Comparison of ENCODE assay signal across 8 mouse cellular contexts in genomic region chrX:155216271-155216670, GRCm38 (mm10). TPM values are rescaled to one million over a fixed set of nuclear protein-coding genes. Genes with fewer than 3 reads are reported as not detected.
DNase-seq lines count a peak whose midpoint lies in the region; ATAC-seq lines count a peak whose summit lies in the region.

Gene Sat1 (minus strand): TSS chrX:155216449.

- peak within 1 kb of the TSS; percentile 78 for H3K9ac ChIP-seq in heart, embryonic 14.5 days (ENCODE audit: low read length)
- peak within 1 kb of the TSS; percentile 77 for H3K9ac ChIP-seq in liver, embryonic 13.5 days
- H3K9ac ChIP-seq in stomach, embryonic 16.5 days (ENCODE audit: low read length) = peak within 1 kb of the TSS; percentile 76

- 14% methylated on average over 26 of the region's 26 CpGs for WGBS in heart, embryonic 14.5 days
- 13% methylated on average over 26 of the region's 26 CpGs for WGBS in liver, embryonic 13.5 days (ENCODE audit: insufficient replicate concordance)
- 9% methylated on average over 26 of the region's 26 CpGs for WGBS in stomach, embryonic 16.5 days

- no peaks in the 10 kb centered on the region for H3K27me3 ChIP-seq in heart, embryonic 14.5 days (ENCODE audit: control insufficient read depth, insufficient read depth, low read length)
- no peaks in the 10 kb centered on the region for H3K27me3 ChIP-seq in liver, embryonic 13.5 days
- no peaks in the 10 kb centered on the region for H3K27me3 ChIP-seq in stomach, embryonic 16.5 days (ENCODE audit: control insufficient read depth, insufficient read depth, low read length)

- H3K27ac ChIP-seq in brown adipose tissue, adult 24 weeks (replicated peaks; ENCODE audit: low read depth, low read length) = peak within 1 kb of the TSS; percentile 96
- peak within 1 kb of the TSS; percentile 77 to 82 for H3K27ac ChIP-seq in heart, embryonic 14.5 days (replicated peaks in 1 of 2; ENCODE audit: control insufficient read depth in 1 of 2, insufficient read depth in 1 of 2, low read depth in 2 of 2, low read length in 2 of 2)
- peak within 1 kb of the TSS; percentile 63 for H3K27ac ChIP-seq in liver, embryonic 13.5 days
- H3K27ac ChIP-seq in stomach, embryonic 16.5 days (ENCODE audit: low read length) = peak within 1 kb of the TSS; percentile 66

- H3K4me3 ChIP-seq in brown adipose tissue, adult 24 weeks (ENCODE audit: insufficient read depth, low read depth, low read length) = peak within 1 kb of the TSS; percentile 90
- peak within 1 kb of the TSS; percentile 55 to 88 for H3K4me3 ChIP-seq in heart, embryonic 14.5 days (ENCODE audit: control insufficient read depth in 1 of 2, insufficient read depth in 1 of 2, low read depth in 1 of 2, low read length in 2 of 2)
- H3K4me3 ChIP-seq in liver, embryonic 13.5 days (replicated peaks) = peak within 1 kb of the TSS; percentile 68
- H3K4me3 ChIP-seq in stomach, embryonic 16.5 days (replicated peaks; ENCODE audit: low read length) = peak within 1 kb of the TSS; percentile 67

- H3K36me3 ChIP-seq in heart, embryonic 14.5 days (ENCODE audit: control insufficient read depth, insufficient read depth, low read length) = 0 out of 2 replicates have a peak, but pooled peaks cover 3% of the 10 kb centered on the region
- H3K36me3 ChIP-seq in liver, embryonic 13.5 days = no peaks in the 10 kb centered on the region
- no peaks in the 10 kb centered on the region for H3K36me3 ChIP-seq in stomach, embryonic 16.5 days (ENCODE audit: control insufficient read depth, insufficient read depth, low read length)

- H3K4me1 ChIP-seq in brown adipose tissue, adult 24 weeks (ENCODE audit: control insufficient read depth, insufficient read depth, insufficient read length, low read length) = no peaks in the 10 kb centered on the region
- no peaks in the 10 kb centered on the region for H3K4me1 ChIP-seq in heart, embryonic 14.5 days (ENCODE audit: control insufficient read depth in 2 of 2, insufficient read depth in 2 of 2, low read length in 2 of 2)
- H3K4me1 ChIP-seq in liver, embryonic 13.5 days (replicated peaks) = no peaks in the 10 kb centered on the region; the same call in 1 of the 2 replicates
- no peaks in the 10 kb centered on the region for H3K4me1 ChIP-seq in stomach, embryonic 16.5 days (ENCODE audit: control insufficient read depth, insufficient read depth, low read length)

- H3K9me3 ChIP-seq in heart, embryonic 14.5 days (ENCODE audit: control insufficient read depth, low read length) = no peaks in the 10 kb centered on the region
- no peaks in the 10 kb centered on the region for H3K9me3 ChIP-seq in liver, embryonic 13.5 days (replicated peaks)
- H3K9me3 ChIP-seq in stomach, embryonic 16.5 days (replicated peaks; ENCODE audit: control insufficient read depth, low read length) = no peaks in the 10 kb centered on the region

- peak within 1 kb of the TSS; percentile 57 for H3K4me2 ChIP-seq in heart, embryonic 14.5 days (ENCODE audit: low read length)
- peak within 1 kb of the TSS; percentile 71 for H3K4me2 ChIP-seq in liver, embryonic 13.5 days
- peak within 1 kb of the TSS; percentile 50 for H3K4me2 ChIP-seq in stomach, embryonic 16.5 days (ENCODE audit: low read depth, low read length)

- peak; percentile 95 for ATAC-seq in heart, embryonic 14.5 days (ENCODE audit: insufficient number of reproducible peaks, insufficient read depth, low FRiP score, low read depth)
- peak; percentile 100 for ATAC-seq in liver, embryonic 13.5 days (ENCODE audit: low read depth)
- ATAC-seq in stomach, embryonic 16.5 days (ENCODE audit: insufficient read depth, low FRiP score) = peak; percentile 97

- peak; percentile 95 for DNase-seq in CD4-positive, CD25-positive, alpha-beta regulatory T cell, adult 2 months (ENCODE audit: low read depth, low spot score)
- DNase-seq in fibroblast of lung, adult 2 months (ENCODE audit: low read depth) = peak; percentile 83
- DNase-seq in kidney, postnatal 14 days = peak; percentile 95
- DNase-seq in liver, embryonic 13.5 days = peak; percentile 87
- peak; percentile 71 for DNase-seq in neural tube, embryonic 10.5 days (ENCODE audit: extremely low spot score, low spot score)

RNA-seq across cellular contexts. Expression of gene Sat1, which starts in this region (rescaled TPM):
- 117 and 194 TPM in 2 replicates for polyA plus RNA-seq in brown adipose tissue, adult 24 weeks (2012; ENCODE audit: insufficient read depth, insufficient read length, missing spikeins)
- polyA plus RNA-seq in heart, embryonic 14.5 days (2014; fragmentation: Nextera tagmentation; extraction: Ambion mirVana) = 132 and 137 TPM in 2 replicates
- polyA plus RNA-seq in liver, embryonic 13.5 days (2015; fragmentation: Nextera tagmentation; extraction: Ambion mirVana) = 75.5 and 84.7 TPM in 2 replicates
- polyA plus RNA-seq in stomach, embryonic 16.5 days (2015; fragmentation: Nextera tagmentation; extraction: Ambion mirVana) = 191 and 213 TPM in 2 replicates

Comparison
In these comparisons a context has a peak if more than half of its experiments do, and no peak if none do; other contexts are left out.
1. Peak in every context shown above with its lines: DNase-seq, ATAC-seq, H3K4me3 ChIP-seq and H3K27ac ChIP-seq.